Mouse (Mus musculus) cortical plate, adult 2 months (tissue): ENCODE results near the gene Capn7.
A peak's percentile ranks its signal among the peaks of the same experiment; 100 is the strongest.

ENCODE experiments used
- CTCF ChIP-seq: fragments of 200-500 bp; IDR thresholded peaks from 2 replicates; pipeline ENCODE4 v1.5.1; 2011; ENCODE audit warnings: mild to moderate bottlenecking, control low read depth, low read length; ENCODE audit not compliant: insufficient read depth; ENCODE audit errors: extremely low read depth
- POLR2A ChIP-seq: fragments of 200-500 bp; IDR thresholded peaks from 2 replicates; pipeline ENCODE4 v1.6.1; 2011; ENCODE audit warnings: mild to moderate bottlenecking, low read length, control low read depth; ENCODE audit not compliant: insufficient read depth; ENCODE audit errors: extremely low read depth

GRCm38 (mm10) chr14:31385977-31386697, 49.7 kb downstream of the Capn7 start:
- no peak for TF ChIP-seq POLR2A
- peak; percentile 77 for TF ChIP-seq CTCF
